Mouse (Mus musculus): ENCODE measurements around the gene Arfgap3. TPM values are rescaled to one million over a fixed set of nuclear protein-coding genes. Genes with fewer than 3 reads are reported as not detected.

Arfgap3 gene
- polyA plus RNA-seq, 1 experiment from 2014 or later = 45.6 TPM

DNA sequence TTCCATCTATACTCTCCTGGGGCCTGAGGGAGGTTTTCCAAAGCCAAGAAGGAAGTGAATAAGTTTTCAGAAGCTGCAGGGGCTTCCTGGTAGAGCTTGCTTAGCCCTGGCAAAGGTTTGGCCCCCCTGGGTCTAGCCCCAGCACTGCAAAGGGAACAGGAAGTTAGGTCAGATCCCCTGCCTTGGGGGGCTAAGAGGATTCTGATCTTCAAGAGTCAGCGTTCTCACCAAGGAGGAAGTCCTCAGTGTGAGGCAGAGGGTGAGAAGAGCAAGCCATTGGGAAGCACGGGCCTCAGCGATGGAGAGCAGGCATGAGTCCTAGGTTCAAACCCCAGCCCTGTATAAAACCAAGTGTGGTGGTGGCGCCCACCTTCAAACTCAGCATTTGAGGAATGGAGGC, 93.6 kb downstream of the Arfgap3 start:
- 86% methylated on average over 4 of the region's 4 CpGs for WGBS
- H3K27ac ChIP-seq (ENCODE audit: low read length) = no peak overlapping the region
- no peak overlapping the region for H3K9ac ChIP-seq (ENCODE audit: low read depth, low read length)
- no peak for ATAC-seq
- no peak overlapping the region for H3K4me2 ChIP-seq (ENCODE audit: low read length)
- no peak overlapping the region for H3K4me3 ChIP-seq (ENCODE audit: low read depth, low read length)
- H3K36me3 ChIP-seq (ENCODE audit: control insufficient read depth, insufficient read depth, low read length) = no peaks in the 10 kb centered on the region
- peaks cover 2% of the 10 kb centered on the region; the same call in 1 of the 2 replicates for H3K4me1 ChIP-seq (ENCODE audit: control insufficient read depth, insufficient read depth, low read length)
- no peaks in the 10 kb centered on the region for H3K9me3 ChIP-seq (replicated peaks; ENCODE audit: control insufficient read depth, low read length, poor library complexity, severe bottlenecking)
- peaks cover 16% of the 10 kb centered on the region for H3K27me3 ChIP-seq (ENCODE audit: control insufficient read depth, insufficient read depth, low read depth, low read length)

DNA sequence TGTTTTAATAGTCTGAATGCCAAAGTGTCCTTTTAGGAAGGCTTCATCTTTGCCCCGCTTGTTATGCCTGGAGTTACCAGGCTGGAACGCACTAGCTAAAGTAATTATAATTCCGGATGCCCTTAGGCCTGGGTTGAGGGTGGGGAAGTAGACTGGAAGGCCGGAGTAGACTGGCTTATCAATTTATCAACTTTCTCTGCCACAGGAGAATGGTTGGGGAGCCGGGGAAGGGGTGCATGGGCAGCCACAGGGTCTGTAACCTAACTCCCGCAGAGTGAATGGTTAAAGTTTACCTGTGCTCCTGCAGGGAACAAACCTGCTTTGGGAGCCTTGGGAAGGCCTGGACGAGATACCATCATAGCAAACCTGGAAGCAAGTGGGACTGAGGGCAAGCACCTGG, 94.1 kb downstream of the Arfgap3 start:
- peaks cover 8% of the 10 kb centered on the region for H3K4me1 ChIP-seq (ENCODE audit: control insufficient read depth, insufficient read depth, low read length)
- no peaks in the 10 kb centered on the region for H3K36me3 ChIP-seq (ENCODE audit: control insufficient read depth, insufficient read depth, low read length)
- WGBS = 95% methylated on average over 7 of the region's 7 CpGs
- H3K4me2 ChIP-seq (ENCODE audit: low read length) = no peak overlapping the region
- H3K4me3 ChIP-seq (ENCODE audit: low read depth, low read length) = no peak overlapping the region
- ATAC-seq = no peak
- no peaks in the 10 kb centered on the region for H3K9me3 ChIP-seq (replicated peaks; ENCODE audit: control insufficient read depth, low read length, poor library complexity, severe bottlenecking)
- H3K27ac ChIP-seq (ENCODE audit: low read length) = no peak overlapping the region
- no peak overlapping the region for H3K9ac ChIP-seq (ENCODE audit: low read depth, low read length)
- H3K27me3 ChIP-seq (ENCODE audit: control insufficient read depth, insufficient read depth, low read depth, low read length) = peaks cover 22% of the 10 kb centered on the region

DNA sequence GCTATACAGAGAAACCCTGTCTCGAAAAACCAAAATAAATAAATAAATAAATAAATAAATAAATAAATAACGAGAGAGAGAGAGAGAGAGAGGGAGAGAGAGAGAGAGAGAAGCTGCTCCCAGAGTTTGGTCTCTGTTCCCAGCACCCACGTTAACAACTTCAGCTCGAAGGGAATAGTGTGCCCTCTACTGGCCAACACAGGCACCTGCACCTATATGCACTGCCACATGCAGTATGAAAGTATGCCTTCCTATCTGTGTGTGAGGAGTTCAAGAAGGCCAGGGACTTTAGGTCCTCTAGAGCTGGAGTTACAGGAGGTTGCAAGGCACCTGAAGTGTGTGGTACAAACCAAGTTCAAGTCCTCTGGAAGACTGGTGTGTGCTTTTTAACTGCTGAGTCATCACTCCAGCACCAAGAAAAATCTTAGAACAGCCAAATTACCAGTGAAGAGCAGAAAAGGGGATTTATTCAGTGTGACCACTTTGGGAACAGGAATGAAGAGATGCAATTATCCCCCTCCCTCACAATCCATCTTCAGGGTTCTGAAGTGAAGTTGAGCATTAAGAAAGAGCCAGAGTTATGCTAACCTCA, 94.8 kb downstream of the Arfgap3 start:
- no peak overlapping the region for H3K9ac ChIP-seq (ENCODE audit: low read depth, low read length)
- WGBS = 89% methylated on average over 4 of the region's 4 CpGs

DNA sequence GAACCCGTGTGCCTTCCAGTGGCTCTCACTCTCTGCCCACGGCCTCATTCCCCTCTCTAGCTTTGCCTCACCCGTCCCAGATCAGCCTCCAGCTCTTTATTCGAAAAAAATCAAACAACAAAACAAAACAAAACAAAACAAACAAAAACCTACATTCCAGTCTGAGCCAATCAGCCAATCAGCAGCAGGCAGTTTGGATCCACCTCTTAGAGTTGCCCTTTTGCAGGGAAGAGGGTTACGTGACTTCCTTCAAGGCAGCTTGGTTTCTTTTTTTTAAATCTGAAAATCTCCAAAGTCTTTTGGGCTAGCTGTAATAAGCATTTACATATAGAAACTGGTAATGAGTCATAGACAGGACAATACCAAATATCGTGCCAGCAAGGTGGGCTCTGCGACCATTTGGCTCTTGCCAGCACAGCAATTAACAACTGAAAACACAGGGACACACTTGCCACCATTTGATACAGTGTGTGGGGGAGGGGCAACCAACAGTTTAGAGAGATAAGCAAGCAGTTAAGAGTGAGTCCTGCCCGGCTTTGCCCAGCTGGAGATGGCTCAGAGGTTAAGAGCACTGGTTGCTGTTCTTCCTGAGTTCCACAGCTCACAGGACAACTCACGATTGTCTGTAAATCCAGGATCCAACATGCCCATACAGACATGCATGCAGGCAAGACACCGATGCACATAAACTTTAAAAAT, 95.5 kb downstream of the Arfgap3 start:
- H3K9ac ChIP-seq (ENCODE audit: low read depth, low read length) = no peak overlapping the region

More for the DNA sequence above, 94.8 kb downstream of the Arfgap3 start:
- Histone ChIP-seq H3K27ac (ENCODE audit: low read length) (no peak overlapping the region), H3K36me3 (ENCODE audit: control insufficient read depth, insufficient read depth, low read length) (no peaks in the 10 kb centered on the region), H3K4me1 (ENCODE audit: control insufficient read depth, insufficient read depth, low read length) (peaks cover 10% of the 10 kb centered on the region), H3K4me3 (ENCODE audit: low read depth, low read length) (no peak overlapping the region), H3K9me3 (replicated peaks; ENCODE audit: control insufficient read depth, low read length, poor library complexity, severe bottlenecking) (no peaks in the 10 kb centered on the region), H3K27me3 (ENCODE audit: control insufficient read depth, insufficient read depth, low read depth, low read length) (peaks cover 24% of the 10 kb centered on the region), H3K4me2 (ENCODE audit: low read length) (no peak overlapping the region)
- no peak for ATAC-seq

DNA sequence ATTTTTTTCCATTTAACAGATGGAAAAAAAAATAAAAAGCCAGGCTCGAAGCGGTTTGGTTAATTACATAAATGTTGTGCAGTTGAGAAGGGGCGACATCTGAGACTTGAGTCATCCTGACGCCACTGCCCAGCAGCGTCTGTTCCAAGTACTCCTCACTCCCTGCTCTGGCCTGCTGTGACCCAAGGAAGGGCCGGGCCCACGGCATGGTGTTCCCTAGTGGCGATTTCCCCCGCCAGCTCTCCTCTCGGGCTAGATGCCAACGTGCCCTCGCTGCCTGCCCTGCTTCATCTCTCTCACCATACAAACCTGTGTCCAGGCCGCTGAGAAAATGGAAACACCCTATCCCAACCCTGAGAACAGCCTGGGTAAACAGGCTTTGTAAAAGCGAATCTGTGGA, 98.0 kb downstream of the Arfgap3 start:
- peaks cover 10% of the 10 kb centered on the region for H3K4me1 ChIP-seq (ENCODE audit: control insufficient read depth, insufficient read depth, low read length)
- no peak overlapping the region for H3K9ac ChIP-seq (ENCODE audit: low read depth, low read length)
- H3K27ac ChIP-seq (ENCODE audit: low read length) = no peak overlapping the region
- H3K27me3 ChIP-seq (ENCODE audit: control insufficient read depth, insufficient read depth, low read depth, low read length) = peaks cover 28% of the 10 kb centered on the region
- no peak for ATAC-seq
- WGBS = 72% methylated on average over 14 of the region's 14 CpGs
- no peak overlapping the region for H3K4me3 ChIP-seq (ENCODE audit: low read depth, low read length)
- no peaks in the 10 kb centered on the region for H3K36me3 ChIP-seq (ENCODE audit: control insufficient read depth, insufficient read depth, low read length)
- no peak overlapping the region for H3K4me2 ChIP-seq (ENCODE audit: low read length)
- H3K9me3 ChIP-seq (replicated peaks; ENCODE audit: control insufficient read depth, low read length, poor library complexity, severe bottlenecking) = no peaks in the 10 kb centered on the region

More for the DNA sequence above, 95.5 kb downstream of the Arfgap3 start:
- ATAC-seq = no peak
- Histone ChIP-seq H3K4me3 (ENCODE audit: low read depth, low read length) (no peak overlapping the region), H3K9me3 (replicated peaks; ENCODE audit: control insufficient read depth, low read length, poor library complexity, severe bottlenecking) (no peaks in the 10 kb centered on the region), H3K36me3 (ENCODE audit: control insufficient read depth, insufficient read depth, low read length) (no peaks in the 10 kb centered on the region), H3K27me3 (ENCODE audit: control insufficient read depth, insufficient read depth, low read depth, low read length) (peaks cover 28% of the 10 kb centered on the region), H3K27ac (ENCODE audit: low read length) (no peak overlapping the region), H3K4me2 (ENCODE audit: low read length) (no peak overlapping the region), H3K4me1 (ENCODE audit: control insufficient read depth, insufficient read depth, low read length) (peaks cover 10% of the 10 kb centered on the region)
- WGBS = 80% methylated on average over 10 of the region's 10 CpGs

DNA sequence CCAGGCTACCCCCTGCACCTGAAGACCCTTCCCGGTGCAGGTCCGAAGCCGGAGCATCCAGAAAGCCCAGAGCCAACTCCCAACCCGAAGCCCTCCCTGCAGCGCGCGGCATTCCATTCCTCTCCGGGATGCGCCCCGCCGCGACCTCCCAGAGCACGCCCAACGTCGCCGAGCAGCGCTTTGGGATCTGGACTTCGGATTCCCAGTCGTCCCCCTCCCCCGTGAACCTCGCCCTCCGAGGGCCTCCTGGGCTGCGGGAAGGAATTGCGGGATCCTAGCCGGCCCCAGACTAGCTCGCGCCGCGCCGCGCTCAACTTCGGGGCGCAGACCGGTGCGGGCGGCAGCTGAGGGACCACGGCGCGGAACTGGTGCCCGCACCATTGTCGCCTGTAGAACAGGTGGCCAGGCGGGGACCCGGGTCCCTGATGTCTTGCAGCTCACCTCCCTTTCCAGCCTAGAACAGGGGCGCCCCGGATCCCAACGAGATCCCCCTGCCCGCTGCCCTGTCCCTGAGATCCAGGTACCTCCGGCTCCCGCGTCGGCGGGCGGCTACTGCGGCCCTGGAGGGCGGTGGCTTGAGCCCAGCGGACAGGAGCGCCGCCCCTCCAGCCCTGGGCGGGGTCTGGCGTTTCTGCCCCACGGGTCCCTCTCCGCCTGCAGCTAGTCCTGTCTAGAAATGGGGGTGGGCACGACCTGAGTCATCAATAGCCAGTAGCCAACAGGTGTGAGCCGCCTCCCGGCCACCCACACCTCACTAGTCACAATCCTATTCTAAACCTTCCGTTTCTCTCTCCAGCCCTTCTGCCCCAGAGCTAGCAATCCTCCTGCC, 98.7 kb downstream of the Arfgap3 start, which contains the start of gene A4galt:
Gene A4galt, minus strand, starts transcription at position 599 of the 829 bp plus-strand sequence.
- Histone ChIP-seq H3K4me2 (ENCODE audit: low read length) (peak within 1 kb of the TSS; percentile 97), H3K4me1 (ENCODE audit: control insufficient read depth, insufficient read depth, low read length) (peaks cover 10% of the 10 kb centered on the region), H3K27me3 (ENCODE audit: control insufficient read depth, insufficient read depth, low read depth, low read length) (peaks cover 28% of the 10 kb centered on the region), H3K27ac (ENCODE audit: low read length) (no peak within 1 kb of the TSS), H3K36me3 (ENCODE audit: control insufficient read depth, insufficient read depth, low read length) (no peaks in the 10 kb centered on the region), H3K9ac (ENCODE audit: low read depth, low read length) (peak within 1 kb of the TSS; percentile 64), H3K9me3 (replicated peaks; ENCODE audit: control insufficient read depth, low read length, poor library complexity, severe bottlenecking) (no peaks in the 10 kb centered on the region), H3K4me3 (ENCODE audit: low read depth, low read length) (peak within 1 kb of the TSS; percentile 53)
- no peak for ATAC-seq
- WGBS = 2% methylated on average over 64 of the region's 66 CpGs

DNA sequence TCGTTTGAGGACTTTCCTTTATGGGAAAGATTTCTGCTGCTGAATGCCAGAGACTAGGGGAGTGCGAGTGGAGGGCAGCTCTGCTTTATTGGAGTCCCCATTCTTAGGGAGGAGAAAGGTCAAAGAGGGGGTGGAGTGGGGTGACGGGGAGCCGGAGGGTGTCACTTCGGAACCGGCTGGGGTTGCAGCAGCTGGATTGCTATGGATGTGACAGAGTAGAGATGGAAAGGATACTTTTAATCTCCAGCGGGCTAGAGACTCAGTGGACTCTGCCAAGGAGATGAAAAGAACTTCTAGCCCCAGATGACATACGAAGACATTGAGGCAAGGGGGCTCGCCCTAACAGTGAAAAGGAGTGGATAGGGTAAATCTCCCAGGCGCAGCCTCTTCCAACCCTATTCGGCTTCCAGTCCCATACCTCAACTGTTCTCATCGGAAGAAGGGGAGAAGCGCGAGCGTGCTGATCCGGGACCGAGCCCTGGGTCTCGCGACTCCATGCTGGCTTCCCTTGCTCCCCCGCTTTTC, 99.3 kb downstream of the Arfgap3 start:
- H3K4me3 ChIP-seq (ENCODE audit: low read depth, low read length) = peak overlapping the region; percentile 53
- WGBS = under 1% methylated on average over 20 of the region's 20 CpGs
- H3K9ac ChIP-seq (ENCODE audit: low read depth, low read length) = peak overlapping the region; percentile 64
- peaks cover 10% of the 10 kb centered on the region for H3K4me1 ChIP-seq (ENCODE audit: control insufficient read depth, insufficient read depth, low read length)
- H3K27me3 ChIP-seq (ENCODE audit: control insufficient read depth, insufficient read depth, low read depth, low read length) = peaks cover 28% of the 10 kb centered on the region
- no peaks in the 10 kb centered on the region for H3K36me3 ChIP-seq (ENCODE audit: control insufficient read depth, insufficient read depth, low read length)
- no peak overlapping the region for H3K27ac ChIP-seq (ENCODE audit: low read length)
- H3K4me2 ChIP-seq (ENCODE audit: low read length) = peak overlapping the region; percentile 97
- no peaks in the 10 kb centered on the region for H3K9me3 ChIP-seq (replicated peaks; ENCODE audit: control insufficient read depth, low read length, poor library complexity, severe bottlenecking)
- ATAC-seq = no peak
